Mouse (Mus musculus): ENCODE data around the gene Mrgprb2. TPM values are rescaled to one million over a fixed set of nuclear protein-coding genes. Genes with fewer than 3 reads are reported as not detected.

Gene Mrgprb2
- not detected in 2 replicates for polyA plus RNA-seq (2015; fragmentation: Nextera tagmentation; extraction: Ambion mirVana)

GRCm38 (mm10) chr7:48557986-48558385 lies at the start of gene Mrgprb2:
TSS of gene Mrgprb2 (minus strand) at chr7:48558086.
- Histone ChIP-seq H3K4me2 (replicated peaks) (no peak within 1 kb of the TSS), H3K36me3 (no peaks in the 10 kb centered on the region), H3K27ac (no peak within 1 kb of the TSS), H3K9ac (no peak within 1 kb of the TSS), H3K9me3 (no peaks in the 10 kb centered on the region), H3K4me3 (replicated peaks) (no peak within 1 kb of the TSS), H3K4me1 (replicated peaks) (no peaks in the 10 kb centered on the region), H3K27me3 (replicated peaks) (no peaks in the 10 kb centered on the region)
- no peak for ATAC-seq

Other genes with a start within 250 kb of the Mrgprb2 start
- gene Mrgprb8, start 169.6 kb downstream of the Mrgprb2 start, polyA plus RNA-seq (2015; fragmentation: Nextera tagmentation; extraction: Ambion mirVana): not detected in 2 replicates
- gene Mrgprb1, start 101.7 kb downstream of the Mrgprb2 start, polyA plus RNA-seq (2015; fragmentation: Nextera tagmentation; extraction: Ambion mirVana): not detected in 2 replicates
- gene Mrgprx2, start 58.8 kb downstream of the Mrgprb2 start, polyA plus RNA-seq (2015; fragmentation: Nextera tagmentation; extraction: Ambion mirVana): not detected in 2 replicates
- not detected in 2 replicates for gene Mrgprb3, start 85.7 kb upstream of the Mrgprb2 start, polyA plus RNA-seq (2015; fragmentation: Nextera tagmentation; extraction: Ambion mirVana)
- 39.5 and 41.5 TPM in 2 replicates for gene Zdhhc13, start 230.9 kb upstream of the Mrgprb2 start, polyA plus RNA-seq (2015; fragmentation: Nextera tagmentation; extraction: Ambion mirVana)